Mouse (Mus musculus): ENCODE results near the gene Pdk2. TPM values are rescaled to one million over a fixed set of nuclear protein-coding genes. Genes with fewer than 3 reads are reported as not detected.

The Pdk2 gene
- total RNA-seq, 2 experiments from 2014 or later = 514 to 515 TPM

GRCm38 (mm10) chr11:94988780-94989561 is 52.2 kb downstream of the Pdk2 start:
- DNase-seq (ENCODE audit: low spot score) = peak; percentile 72

GRCm38 (mm10) chr11:94987851-94988250 is 53.3 kb downstream of the Pdk2 start:
- no peak for DNase-seq (ENCODE audit: low spot score)

- no peak for DNase-seq (ENCODE audit: low spot score)
Observed at GRCm38 (mm10) chr11:94987341-94987740, 53.8 kb downstream of the Pdk2 start.

GRCm38 (mm10) chr11:94986435-94986834 is 54.7 kb downstream of the Pdk2 start:
- DNase-seq (ENCODE audit: low spot score) = no peak

- no peak for DNase-seq (ENCODE audit: low spot score)
Observed at GRCm38 (mm10) chr11:94985822-94986221, 55.3 kb downstream of the Pdk2 start.

- DNase-seq (ENCODE audit: low spot score) = no peak
Observed at GRCm38 (mm10) chr11:94985140-94985539, 56.0 kb downstream of the Pdk2 start.

GRCm38 (mm10) chr11:94979462-94980179 is 61.5 kb downstream of the Pdk2 start:
- DNase-seq (ENCODE audit: low spot score) = no peak

GRCm38 (mm10) chr11:94978947-94979346 is 62.2 kb downstream of the Pdk2 start:
- DNase-seq (ENCODE audit: low spot score) = peak; percentile 98

- DNase-seq (ENCODE audit: low spot score) = no peak
Observed at GRCm38 (mm10) chr11:94978178-94978915, 62.8 kb downstream of the Pdk2 start.

Other genes with a start within 250 kb of the Pdk2 start
- gene Col1a1, start 105.1 kb downstream of the Pdk2 start, total RNA-seq (2021) = 10 to 100 TPM; 64.6 to 65.0 TPM
- gene Hils1, start 73.8 kb downstream of the Pdk2 start, total RNA-seq (2021) = not detected
- gene Sgca, start 65.0 kb downstream of the Pdk2 start, total RNA-seq (2021) = 100 to 1,000 TPM; 283 to 304 TPM
- gene Ppp1r9b, start 50.3 kb downstream of the Pdk2 start, total RNA-seq (2021) = 10 to 100 TPM; 16.1 to 24.5 TPM
- gene Samd14, start 31.5 kb downstream of the Pdk2 start, total RNA-seq (2021) = under 1 TPM; 0.34 to 0.52 TPM
- 1 to 10 TPM; 4.7 to 5.0 TPM for gene Itga3, start 35.4 kb upstream of the Pdk2 start, total RNA-seq (2021)
- not detected for gene Dlx3, start 78.8 kb upstream of the Pdk2 start, total RNA-seq (2021)
- gene Dlx4, start 104.9 kb upstream of the Pdk2 start, total RNA-seq (2021) = not detected
- not detected for gene Tac4, start 220.2 kb upstream of the Pdk2 start, total RNA-seq (2021)

Data from gastrocnemius, adult 18-20 months (tissue).